Mouse (Mus musculus) liver, postnatal 0 days (tissue): ENCODE data around the gene St6galnac3.

Source experiments
- CTCF ChIP-seq: sonication (generic); IDR thresholded peaks from 2 replicates; pipeline ENCODE4 v1.5.1; 2016; ENCODE audit warnings: antibody characterized with exemption, low read depth
- EP300 ChIP-seq: IDR thresholded peaks from 2 replicates; pipeline ENCODE4 v1.6.1; 2016; ENCODE audit warnings: antibody characterized with exemption, low read depth, mild to moderate bottlenecking

GRCm38 (mm10) chr3:153587594-153587993 lies 137.4 kb downstream of the St6galnac3 start:
- TF ChIP-seq CTCF (no peak), EP300 (no peak)
